Mouse (Mus musculus) G1E-ER4 (cell line): Measurements from ENCODE around the gene Rab26. TPM values are rescaled to one million over a fixed set of nuclear protein-coding genes. Genes with fewer than 3 reads are reported as not detected.

Experiments used
- GATA1 ChIP-seq: IDR thresholded peaks from one replicate; pipeline ENCODE4 v1.8.0; 2012; ENCODE audit warnings: low read length, inconsistent platforms
- polyA plus RNA-seq: library from polyadenylated mRNA; stranded (reverse); fragments of >175 nt; gene quantifications from 2 replicates; pipeline ENCODE4 v1.2.3, GENCODE M21; 2012

Gene Rab26
- polyA plus RNA-seq, 1 experiment = 0.29 TPM

- no peak for TF ChIP-seq GATA1
Observed at GRCm38 (mm10) chr17:24529883-24530282, 4.1 kb downstream of the Rab26 start.

DNA sequence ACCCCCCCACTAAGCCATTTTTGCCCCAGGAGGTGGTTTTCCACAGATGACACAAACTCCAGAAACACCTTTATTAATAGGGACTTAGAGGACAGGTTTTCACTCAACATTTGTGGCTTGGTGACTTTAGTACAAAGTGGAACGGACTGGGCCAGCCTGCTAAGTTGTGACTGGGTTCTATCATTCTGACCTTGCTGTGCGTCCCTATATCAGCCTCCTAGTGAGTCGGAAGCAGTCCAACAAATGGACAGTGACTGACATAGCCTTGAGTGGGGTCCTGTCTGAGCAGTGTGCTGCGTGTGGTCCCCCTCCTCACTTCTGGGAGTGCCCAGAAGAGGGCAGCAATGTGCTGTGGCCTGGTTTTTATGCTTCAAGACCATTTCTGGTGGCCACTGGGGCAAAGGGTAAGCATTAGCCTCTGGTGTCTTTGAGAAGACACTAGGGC is 5.0 kb downstream of the Rab26 start:
- no peak for TF ChIP-seq GATA1

GRCm38 (mm10) chr17:24528560-24528918 is 5.5 kb downstream of the Rab26 start:
- TF ChIP-seq GATA1 = no peak

GRCm38 (mm10) chr17:24527723-24528559 is 6.1 kb downstream of the Rab26 start, which contains the start of gene Traf7:
Traf7 (minus strand) TSS chr17:24527938.
- TF ChIP-seq GATA1 = no peak

GRCm38 (mm10) chr17:24527315-24527714 is 6.7 kb downstream of the Rab26 start:
- TF ChIP-seq GATA1 = no peak

DNA sequence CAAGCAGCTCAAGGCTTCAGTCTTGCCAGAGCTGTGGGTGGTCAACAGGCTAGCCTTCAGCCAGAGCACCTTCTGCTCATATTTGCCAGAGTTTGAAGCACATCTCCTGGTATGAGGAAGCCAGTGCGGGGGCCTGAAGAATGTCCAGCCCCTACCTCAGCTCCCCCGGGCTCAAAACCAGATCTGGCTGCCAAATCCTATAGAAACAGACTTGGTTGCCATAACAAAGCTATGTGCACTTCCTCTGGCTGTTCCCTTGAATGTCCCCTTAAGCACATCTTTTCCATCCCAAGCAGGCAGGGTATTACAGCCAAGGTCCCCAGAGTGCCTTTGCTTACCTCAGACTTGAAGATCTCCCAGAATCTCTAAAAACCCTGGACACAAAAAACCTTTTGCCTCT is 9.3 kb downstream of the Rab26 start:
- no peak for TF ChIP-seq GATA1

- no peak for TF ChIP-seq GATA1
Observed at GRCm38 (mm10) chr17:24520450-24520849, 13.6 kb downstream of the Rab26 start.

- no peak for TF ChIP-seq GATA1
Observed at GRCm38 (mm10) chr17:24514270-24515257, 19.4 kb downstream of the Rab26 start.

- TF ChIP-seq GATA1 = no peak
Observed at GRCm38 (mm10) chr17:24513609-24514008, 20.4 kb downstream of the Rab26 start.

DNA sequence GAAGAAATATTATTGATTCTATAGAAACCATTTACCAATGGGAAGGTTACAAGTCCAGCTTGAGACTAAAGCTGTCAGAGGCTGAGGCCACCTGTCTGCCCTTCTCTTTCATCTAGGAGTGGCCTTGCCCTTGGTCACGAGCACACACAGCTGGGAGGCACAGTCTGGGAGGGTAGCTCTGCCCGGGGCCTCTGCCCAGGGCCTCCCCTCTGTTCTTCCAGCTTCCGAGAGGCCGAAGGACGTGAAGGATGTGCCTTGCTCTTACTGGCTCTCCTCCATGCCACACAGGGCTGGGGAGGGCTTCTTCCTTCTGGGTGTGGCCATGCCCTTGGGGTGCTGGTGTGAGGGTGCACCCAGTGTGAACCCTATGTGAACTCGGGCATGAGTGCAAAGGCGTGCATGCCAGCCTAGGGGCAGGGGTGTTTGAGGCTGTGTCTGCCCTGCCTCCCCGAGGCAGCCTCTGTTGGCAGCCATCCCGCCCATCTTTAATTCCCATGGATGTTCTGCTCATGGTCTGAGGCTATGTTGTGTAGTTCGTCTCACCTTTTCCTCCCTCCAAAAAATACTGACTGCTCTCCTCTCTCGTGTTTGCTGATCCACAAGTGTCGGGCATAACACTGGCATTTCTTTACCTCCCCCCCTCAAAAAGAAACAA is 26.1 kb downstream of the Rab26 start:
- TF ChIP-seq GATA1 = no peak

- no peak for TF ChIP-seq GATA1
Observed at GRCm38 (mm10) chr17:24507129-24507664, 26.8 kb downstream of the Rab26 start.

DNA sequence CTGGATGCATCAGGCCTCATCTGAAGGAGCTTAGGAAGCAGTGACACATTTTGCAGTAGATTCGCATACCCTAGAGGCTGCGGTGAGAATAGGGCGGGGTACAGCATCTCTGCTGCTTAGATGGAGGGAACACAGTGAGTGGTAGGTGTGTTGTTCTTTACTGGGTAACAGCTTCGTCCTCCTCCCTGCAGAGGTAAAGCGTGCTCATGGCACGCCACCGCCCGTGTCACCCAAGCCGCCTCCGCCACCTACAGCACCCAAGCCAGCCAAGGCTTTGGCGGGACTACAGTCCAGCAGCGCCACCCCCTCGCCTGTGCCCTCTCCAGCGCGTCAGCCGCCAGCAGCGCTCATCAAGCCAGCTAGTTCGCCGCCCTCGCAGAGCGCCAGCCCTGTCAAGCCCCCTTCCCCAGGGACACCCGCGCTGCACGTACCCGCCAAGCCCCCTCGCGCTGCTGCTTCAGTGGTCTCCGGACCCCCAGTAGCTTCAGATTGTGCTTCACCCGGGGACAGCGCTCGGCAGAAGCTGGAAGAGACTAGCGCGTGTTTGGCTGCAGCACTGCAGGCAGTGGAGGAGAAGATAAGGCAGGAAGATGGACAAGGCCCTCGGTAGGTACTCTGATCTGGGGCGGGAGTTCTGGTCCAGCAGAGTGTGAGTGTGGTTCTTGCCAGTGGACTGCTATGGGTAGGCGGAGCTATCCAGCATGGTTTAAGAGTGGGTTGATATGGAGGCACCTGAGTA is 27.5 kb downstream of the Rab26 start:
- no peak for TF ChIP-seq GATA1

DNA sequence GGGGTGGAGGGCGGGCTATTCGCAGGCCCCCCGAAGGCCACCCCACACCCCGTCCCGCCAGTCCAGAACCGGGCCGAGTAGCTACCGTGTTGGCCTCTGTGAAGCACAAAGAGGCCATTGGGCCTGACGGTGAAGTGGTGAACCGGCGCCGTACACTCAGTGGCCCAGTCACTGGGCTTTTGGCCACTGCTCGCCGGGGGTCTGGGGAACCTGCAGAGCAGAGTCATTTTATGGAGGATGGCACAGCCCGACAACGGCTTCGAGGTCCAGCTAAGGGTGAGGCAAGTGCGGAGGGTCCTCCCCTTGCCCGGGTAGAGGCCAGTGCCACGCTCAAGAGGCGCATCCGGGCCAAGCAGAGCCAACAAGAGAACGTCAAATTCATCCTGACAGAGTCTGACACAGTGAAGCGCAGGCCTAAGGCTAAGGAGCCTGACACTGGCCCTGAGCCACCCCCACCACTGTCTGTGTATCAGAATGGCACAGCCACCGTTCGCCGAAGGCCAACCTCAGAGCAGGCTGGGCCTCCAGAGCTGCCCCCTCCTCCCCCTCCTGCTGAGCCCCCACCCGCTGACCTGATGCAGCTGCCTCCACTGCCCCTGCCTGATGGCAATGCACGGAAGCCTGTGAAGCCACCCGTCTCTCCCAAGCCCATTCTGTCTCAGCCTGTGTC is 28.6 kb downstream of the Rab26 start:
- TF ChIP-seq GATA1 = no peak

DNA sequence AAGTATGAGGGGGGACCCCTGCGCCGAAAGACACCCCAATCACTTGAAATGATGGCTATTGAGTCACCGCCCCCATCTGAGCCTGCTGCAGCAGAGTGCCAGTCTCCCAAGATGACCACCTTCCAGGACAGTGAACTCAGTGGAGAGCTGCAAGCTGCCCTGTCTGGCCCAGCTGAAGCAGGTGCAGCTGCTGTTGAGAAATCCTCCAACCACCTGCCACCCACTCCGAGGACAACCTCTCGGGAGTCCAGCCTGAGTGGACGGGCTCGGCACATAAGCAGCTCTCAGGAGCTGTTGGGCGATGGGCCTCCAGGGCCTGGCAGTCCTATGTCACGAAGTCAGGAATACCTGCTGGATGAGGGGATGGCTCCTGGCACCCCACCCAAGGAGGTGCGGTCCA is 29.9 kb downstream of the Rab26 start:
- no peak for TF ChIP-seq GATA1

GRCm38 (mm10) chr17:24502208-24502607 is 31.8 kb downstream of the Rab26 start:
- no peak for TF ChIP-seq GATA1
